Mouse (Mus musculus) limb, embryonic 13.5 days (tissue): ENCODE measurements at regions not wholly inside any gene's neighbourhood (a gene's known extent, or its start where the extent isn't known, plus 50 kb on each side); places are given as distances from the start of the nearest gene placed in this dataset.

Experiments
- ATAC-seq: fragments of 200-750 bp; cut with Nextera tagmentation; 2 replicates; pipeline ENCODE4 v1.8.0; 2017; ENCODE audit warnings: low read depth, moderate number of reproducible peaks, moderate TSS enrichment; ENCODE audit not compliant: low FRiP score
- H3K27ac ChIP-seq: fragments of 300-500 bp; sonication (generic); 2 replicates; pipeline ENCODE4 v1.5.1; 2015; ENCODE audit warnings: inconsistent platforms, mild to moderate bottlenecking, moderate library complexity
- H3K27me3 ChIP-seq: fragments of 300-500 bp; sonication (generic); 2 replicates; pipeline ENCODE4 v1.6.1; 2015; ENCODE audit warnings: mild to moderate bottlenecking, inconsistent platforms
- H3K36me3 ChIP-seq: fragments of 300-500 bp; sonication (generic); 2 replicates; pipeline ENCODE4 v1.6.1; 2015; ENCODE audit warnings: inconsistent platforms, mild to moderate bottlenecking, moderate library complexity
- H3K4me1 ChIP-seq: fragments of 300-500 bp; sonication (generic); 2 replicates; pipeline ENCODE4 v1.6.1; 2015; ENCODE audit warnings: inconsistent platforms
- H3K4me2 ChIP-seq: fragments of 300-500 bp; sonication (generic); replicated peaks from 2 replicates; pipeline ENCODE4 v1.6.1; 2015; ENCODE audit warnings: inconsistent platforms, mild to moderate bottlenecking, moderate library complexity
- H3K4me3 ChIP-seq: fragments of 300-500 bp; sonication (generic); 2 replicates; pipeline ENCODE4 v1.5.1; 2015; ENCODE audit warnings: moderate library complexity, mild to moderate bottlenecking, inconsistent platforms
- H3K9ac ChIP-seq: fragments of 300-500 bp; sonication (generic); 2 replicates; pipeline ENCODE4 v1.6.1; 2015; ENCODE audit warnings: mild to moderate bottlenecking, inconsistent platforms
- H3K9me3 ChIP-seq: fragments of 300-500 bp; sonication (generic); 2 replicates; pipeline ENCODE4 v1.6.1; 2016; ENCODE audit warnings: inconsistent platforms
- WGBS: fragments of 180-500 bp; shearing (Covaris S2); methylation state at CpG from one replicate; pipeline ENCODE4 v1.1.7; 2015; 5-methylcytosine and 5-hydroxymethylcytosine counted together

DNA sequence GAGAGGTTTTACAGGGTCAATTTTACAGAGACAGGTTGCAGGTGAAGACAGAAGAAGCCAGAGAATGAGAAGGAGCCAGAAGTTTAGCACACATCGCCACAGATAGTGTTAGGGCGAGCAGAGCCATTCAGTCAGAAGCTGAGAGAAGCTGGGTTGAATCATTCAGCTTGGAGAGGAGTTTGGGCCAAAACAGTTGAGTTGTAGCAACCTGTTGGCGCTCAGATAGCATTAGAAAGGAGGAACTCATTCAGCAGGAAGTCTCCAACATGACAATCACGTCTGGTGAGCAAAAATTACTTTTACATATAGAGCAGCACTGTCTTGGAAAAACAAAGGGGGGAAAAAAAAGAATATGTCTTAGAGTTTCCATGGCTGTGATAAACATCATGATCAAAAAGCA, 53.2 kb downstream of the Fam43a start:
- 80% methylated on average over 4 of the region's 4 CpGs for WGBS
- H3K9me3 ChIP-seq = peaks cover 4% of the 10 kb centered on the region; the same call in 1 of the 2 replicates
- no peak overlapping the region for H3K9ac ChIP-seq
- no peak overlapping the region for H3K4me2 ChIP-seq
- no peaks in the 10 kb centered on the region for H3K36me3 ChIP-seq
- no peak overlapping the region for H3K4me3 ChIP-seq
- no peak for ATAC-seq
- no peaks in the 10 kb centered on the region for H3K27me3 ChIP-seq
- no peak overlapping the region for H3K27ac ChIP-seq
- H3K4me1 ChIP-seq = 0 out of 2 replicates have a peak, but pooled peaks cover 3% of the 10 kb centered on the region

DNA sequence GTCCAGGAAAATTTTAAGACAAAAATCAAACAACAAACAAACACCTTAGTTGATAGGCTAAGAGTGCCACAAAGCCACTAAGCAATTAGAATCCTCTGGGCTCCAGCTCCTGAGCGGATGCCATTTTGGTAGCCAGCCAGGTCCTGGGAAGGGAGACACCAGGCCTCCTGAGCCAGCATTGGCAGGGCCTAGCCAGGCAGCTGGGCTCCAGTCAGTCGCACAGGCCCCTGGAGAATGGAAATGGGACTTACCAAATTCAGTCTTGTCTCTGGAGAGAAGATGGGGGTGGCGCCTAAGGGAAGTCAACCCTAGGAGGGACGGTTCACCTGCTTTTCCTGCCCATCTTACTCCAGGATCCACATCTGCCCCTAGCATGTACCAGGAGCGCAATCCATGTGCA, 54.3 kb downstream of the Fam43a start:
- no peak overlapping the region for H3K4me3 ChIP-seq
- no peaks in the 10 kb centered on the region for H3K27me3 ChIP-seq
- peaks cover 4% of the 10 kb centered on the region; the same call in 1 of the 2 replicates for H3K9me3 ChIP-seq
- no peak overlapping the region for H3K9ac ChIP-seq
- no peak overlapping the region for H3K4me2 ChIP-seq
- H3K27ac ChIP-seq = no peak overlapping the region
- WGBS = 83% methylated on average over 5 of the region's 5 CpGs
- no peaks in the 10 kb centered on the region for H3K36me3 ChIP-seq
- 0 out of 2 replicates have a peak, but pooled peaks cover 3% of the 10 kb centered on the region for H3K4me1 ChIP-seq
- ATAC-seq = no peak

DNA sequence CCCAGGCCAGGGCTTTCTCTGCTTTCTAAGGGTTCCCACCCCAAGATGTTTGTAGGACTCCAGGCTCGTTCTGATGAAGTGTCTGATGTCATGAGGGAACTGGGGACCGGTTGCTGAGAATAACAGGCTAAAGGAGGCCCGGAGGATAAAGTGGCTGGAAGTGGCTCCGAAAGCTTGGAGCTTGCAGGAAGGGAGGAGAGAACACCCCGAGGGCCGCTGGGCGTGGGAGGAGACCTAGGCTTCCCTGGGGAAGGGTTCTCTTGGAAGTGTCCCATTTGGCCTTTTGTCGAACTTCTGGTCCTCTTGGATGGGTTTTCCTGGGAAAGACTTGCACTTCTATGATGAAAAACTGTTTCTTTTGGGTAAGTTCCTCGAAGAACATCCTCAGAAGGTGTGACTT, 54.7 kb downstream of the Fam43a start:
- 68% methylated on average over 9 of the region's 9 CpGs for WGBS
- H3K4me3 ChIP-seq = no peak overlapping the region
- ATAC-seq = no peak
- H3K27ac ChIP-seq = no peak overlapping the region
- no peak overlapping the region for H3K4me2 ChIP-seq
- H3K27me3 ChIP-seq = no peaks in the 10 kb centered on the region
- H3K9me3 ChIP-seq = peaks cover 3% of the 10 kb centered on the region; the same call in 1 of the 2 replicates
- H3K9ac ChIP-seq = no peak overlapping the region
- H3K36me3 ChIP-seq = no peaks in the 10 kb centered on the region
- 0 out of 2 replicates have a peak, but pooled peaks cover 3% of the 10 kb centered on the region for H3K4me1 ChIP-seq

DNA sequence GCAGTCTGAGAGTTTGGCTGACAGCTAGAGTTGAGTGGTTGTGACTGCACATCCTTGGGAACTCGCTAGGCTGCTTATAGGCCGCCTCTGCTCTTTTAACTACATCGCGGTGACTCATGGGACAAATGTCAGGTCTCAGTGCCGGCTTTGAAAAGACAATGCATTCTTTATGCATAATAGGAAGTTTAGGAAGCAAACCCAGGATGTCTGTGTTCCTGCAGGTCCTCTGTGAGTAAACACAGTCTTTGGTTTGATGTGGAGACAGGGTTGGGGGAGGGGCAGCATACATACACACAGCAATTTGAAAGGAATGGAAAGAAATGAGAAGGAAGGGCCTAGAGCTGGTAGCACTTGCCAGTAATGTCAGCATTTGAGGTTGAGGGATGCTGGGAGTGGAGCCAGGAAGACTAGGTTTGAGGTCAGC, 56.3 kb downstream of the Fam43a start:
- no peaks in the 10 kb centered on the region for H3K9me3 ChIP-seq
- no peak overlapping the region for H3K4me2 ChIP-seq
- no peak overlapping the region for H3K9ac ChIP-seq
- H3K4me3 ChIP-seq = no peak overlapping the region
- no peaks in the 10 kb centered on the region for H3K36me3 ChIP-seq
- 65% methylated on average over 5 of the region's 5 CpGs for WGBS
- ATAC-seq = no peak
- H3K27ac ChIP-seq = no peak overlapping the region
- 0 out of 2 replicates have a peak, but pooled peaks cover 3% of the 10 kb centered on the region for H3K4me1 ChIP-seq
- H3K27me3 ChIP-seq = no peaks in the 10 kb centered on the region

DNA sequence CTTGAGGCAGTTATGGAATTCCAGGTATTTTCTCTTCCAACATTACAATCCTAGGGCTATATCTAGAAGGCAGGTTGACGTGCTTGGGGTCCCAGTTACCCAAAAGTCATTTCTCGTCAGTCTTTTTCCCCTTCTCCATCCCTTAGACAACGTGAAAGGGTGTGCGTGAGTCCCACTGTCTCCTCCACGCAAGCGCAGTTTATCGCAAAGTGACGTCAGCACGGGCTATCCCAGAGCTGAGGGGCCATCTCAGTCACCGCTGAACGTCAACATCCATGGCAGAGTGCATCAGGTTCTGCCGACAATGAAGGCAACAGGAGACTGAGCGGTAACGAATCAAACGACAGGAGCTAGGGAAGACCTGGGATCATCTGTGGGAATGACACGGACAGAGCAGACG, 57.4 kb downstream of the Fam43a start:
- ATAC-seq = no peak
- no peak overlapping the region for H3K4me3 ChIP-seq
- H3K27me3 ChIP-seq = no peaks in the 10 kb centered on the region
- no peaks in the 10 kb centered on the region for H3K36me3 ChIP-seq
- H3K4me2 ChIP-seq = no peak overlapping the region
- no peak overlapping the region for H3K27ac ChIP-seq
- 81% methylated on average over 17 of the region's 17 CpGs for whole genome bisulfite sequencing
- no peak overlapping the region for H3K9ac ChIP-seq
- peaks cover 13% of the 10 kb centered on the region for H3K4me1 ChIP-seq
- no peaks in the 10 kb centered on the region for H3K9me3 ChIP-seq

DNA sequence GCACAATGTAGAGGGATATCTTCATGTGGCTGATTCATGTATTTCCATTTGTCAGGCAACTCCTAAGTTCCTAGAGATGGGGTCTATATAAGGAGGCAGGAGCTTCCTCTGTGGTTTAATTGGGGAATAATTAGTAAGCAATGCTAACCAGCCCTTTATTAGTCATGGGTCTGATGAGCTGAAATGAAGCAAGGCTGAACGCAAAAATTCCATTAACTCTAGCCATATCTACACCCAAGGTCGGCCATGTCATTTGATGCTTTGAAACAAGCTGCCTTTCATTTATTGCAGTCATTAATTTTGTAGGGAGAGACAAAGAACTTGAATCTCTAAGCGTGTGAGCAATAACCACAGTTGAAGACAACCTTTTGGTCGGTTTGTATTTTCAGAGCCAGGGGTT, 59.4 kb downstream of the Fam43a start:
- WGBS = 72% methylated on average over 4 of the region's 4 CpGs
- no peak for ATAC-seq

DNA sequence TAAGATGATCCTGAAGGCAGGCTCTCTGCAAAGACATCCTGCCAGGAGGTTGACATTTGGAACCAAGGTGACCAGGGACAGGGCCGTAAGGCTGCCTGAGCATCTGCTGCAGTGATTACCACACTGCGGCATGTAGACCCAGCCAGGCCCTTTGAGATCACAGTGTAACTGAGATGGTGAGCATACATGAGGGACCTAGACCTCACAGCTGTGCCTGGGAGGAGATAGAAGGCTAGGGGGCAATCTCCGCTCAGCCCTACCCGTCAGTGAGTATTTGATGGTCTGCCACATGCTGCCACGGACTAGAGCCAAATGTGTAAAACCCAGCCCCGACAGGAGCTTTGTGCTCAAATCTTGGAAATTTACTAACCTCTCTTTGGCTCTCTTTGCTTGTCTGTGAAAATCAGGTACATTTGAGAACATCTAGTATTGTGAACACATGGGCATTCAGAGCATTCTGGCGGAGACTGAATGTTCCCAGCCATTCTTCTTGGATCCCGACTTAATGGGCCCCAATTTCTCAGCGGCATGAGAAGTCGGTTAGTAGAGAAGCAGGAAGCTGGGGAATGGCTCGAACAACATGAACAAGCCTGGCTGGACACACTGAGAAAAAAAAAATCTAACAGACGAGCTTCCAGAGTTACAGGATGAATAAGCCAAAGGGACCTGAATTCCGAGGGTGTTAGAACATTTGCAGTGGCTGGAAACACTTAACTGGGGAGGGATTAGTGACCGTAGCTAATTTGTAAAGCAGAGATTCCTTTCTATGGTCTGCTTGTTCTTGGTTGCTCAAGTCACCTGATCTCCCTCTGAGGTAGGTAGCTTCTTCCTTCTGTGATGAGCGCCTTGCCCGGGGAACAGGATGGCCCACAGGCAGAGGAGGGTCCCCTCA, 61.8 kb downstream of the Fam43a start:
- ATAC-seq = peak; percentile 64
- H3K4me2 ChIP-seq = no peak overlapping the region

More for the DNA sequence above, 59.4 kb downstream of the Fam43a start:
- Histone ChIP-seq H3K9ac (no peak overlapping the region), H3K27me3 (peaks cover 7% of the 10 kb centered on the region; the same call in 1 of the 2 replicates), H3K9me3 (no peaks in the 10 kb centered on the region), H3K4me2 (no peak overlapping the region), H3K27ac (no peak overlapping the region), H3K4me3 (no peak overlapping the region), H3K4me1 (peaks cover 26% of the 10 kb centered on the region), H3K36me3 (no peaks in the 10 kb centered on the region)

DNA sequence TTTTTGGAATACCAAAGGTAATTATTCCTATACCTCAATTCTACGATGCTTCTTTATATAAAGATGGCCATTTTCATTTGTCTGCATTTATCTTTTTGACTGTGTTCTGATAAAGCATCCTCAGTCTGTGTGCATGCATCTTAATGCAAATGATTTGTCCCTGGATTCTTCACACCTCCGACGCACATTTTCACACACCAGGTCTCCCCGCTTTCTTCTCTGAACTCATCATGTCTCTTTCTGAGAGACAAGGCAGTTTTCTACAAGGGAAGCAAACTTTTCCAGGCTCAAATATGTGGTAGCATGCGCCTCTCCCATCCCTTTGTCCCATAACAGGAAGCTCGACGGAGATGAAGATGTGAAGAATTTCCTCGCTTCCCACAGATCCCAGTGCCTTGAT, 63.5 kb downstream of the Fam43a start:
- Histone ChIP-seq H3K4me2 (no peak overlapping the region), H3K4me1 (peaks cover 32% of the 10 kb centered on the region), H3K9me3 (no peaks in the 10 kb centered on the region), H3K4me3 (no peak overlapping the region), H3K27ac (no peak overlapping the region), H3K27me3 (peaks cover 11% of the 10 kb centered on the region; the same call in 1 of the 2 replicates), H3K9ac (no peak overlapping the region), H3K36me3 (no peaks in the 10 kb centered on the region)
- no peak for ATAC-seq
- 59% methylated on average over 8 of the region's 8 CpGs for WGBS

More for the DNA sequence above, 61.8 kb downstream of the Fam43a start:
- Histone ChIP-seq H3K4me3 (no peak overlapping the region), H3K27ac (peak overlapping the region; percentile 28; the same call in 1 of the 2 replicates), H3K27me3 (peaks cover 11% of the 10 kb centered on the region; the same call in 1 of the 2 replicates), H3K4me1 (peaks cover 32% of the 10 kb centered on the region), H3K9me3 (no peaks in the 10 kb centered on the region), H3K9ac (no peak overlapping the region), H3K36me3 (no peaks in the 10 kb centered on the region)
- 41% methylated on average over 16 of the region's 16 CpGs for WGBS

DNA sequence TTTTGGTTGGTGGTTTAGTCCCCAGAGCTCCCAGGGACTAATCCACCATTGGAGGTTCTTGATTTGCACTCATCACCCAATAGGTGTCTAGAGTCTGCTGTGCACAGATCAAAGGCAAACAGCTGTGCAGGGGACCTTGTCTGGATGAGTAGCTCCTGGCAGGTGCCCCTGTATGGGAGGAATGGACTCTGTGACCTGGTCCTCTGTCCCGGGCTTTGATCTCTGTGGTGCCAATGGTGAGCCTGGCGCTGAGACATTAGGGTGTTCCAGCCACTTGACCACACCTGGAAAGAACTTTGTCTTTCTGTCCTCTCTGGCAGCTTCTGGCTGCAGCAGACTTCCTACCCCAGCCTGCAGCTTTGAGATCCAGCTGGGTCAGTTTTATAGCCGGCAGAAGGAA, 64.4 kb downstream of the Fam43a start:
- WGBS = 45% methylated on average over 3 of the region's 3 CpGs

DNA sequence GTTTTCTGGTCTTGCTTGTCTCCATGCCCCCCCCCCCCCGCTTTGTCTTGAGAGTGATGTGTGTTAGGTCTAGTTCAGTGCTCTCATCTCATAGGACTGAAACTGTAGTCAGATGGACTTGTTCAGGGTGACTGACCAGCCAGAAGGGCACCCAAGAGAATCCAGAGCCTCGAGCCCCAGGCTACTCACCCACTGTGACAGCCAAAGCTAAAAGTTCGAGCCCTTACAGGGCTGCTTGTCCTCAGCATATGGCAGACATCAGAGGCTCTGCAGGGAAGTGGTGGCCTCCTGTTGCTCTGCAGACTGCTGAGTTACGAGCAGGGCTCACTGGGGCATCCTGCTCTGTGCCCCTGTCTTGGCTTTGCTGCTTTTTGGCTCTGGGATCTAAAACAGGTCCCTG, 64.9 kb downstream of the Fam43a start:
- ATAC-seq = no peak
- Histone ChIP-seq H3K27me3 (peaks cover 11% of the 10 kb centered on the region; the same call in 1 of the 2 replicates), H3K36me3 (no peaks in the 10 kb centered on the region), H3K9me3 (no peaks in the 10 kb centered on the region), H3K9ac (no peak overlapping the region), H3K4me1 (peaks cover 32% of the 10 kb centered on the region), H3K27ac (no peak overlapping the region), H3K4me3 (no peak overlapping the region), H3K4me2 (no peak overlapping the region)
- 45% methylated on average over 4 of the region's 4 CpGs for WGBS

More for the DNA sequence above, 64.4 kb downstream of the Fam43a start:
- no peaks in the 10 kb centered on the region for H3K36me3 ChIP-seq
- no peak overlapping the region for H3K4me2 ChIP-seq
- H3K4me1 ChIP-seq = peaks cover 32% of the 10 kb centered on the region
- no peak overlapping the region for H3K9ac ChIP-seq
- peaks cover 11% of the 10 kb centered on the region; the same call in 1 of the 2 replicates for H3K27me3 ChIP-seq
- no peak for ATAC-seq
- no peaks in the 10 kb centered on the region for H3K9me3 ChIP-seq
- H3K4me3 ChIP-seq = no peak overlapping the region
- H3K27ac ChIP-seq = no peak overlapping the region

DNA sequence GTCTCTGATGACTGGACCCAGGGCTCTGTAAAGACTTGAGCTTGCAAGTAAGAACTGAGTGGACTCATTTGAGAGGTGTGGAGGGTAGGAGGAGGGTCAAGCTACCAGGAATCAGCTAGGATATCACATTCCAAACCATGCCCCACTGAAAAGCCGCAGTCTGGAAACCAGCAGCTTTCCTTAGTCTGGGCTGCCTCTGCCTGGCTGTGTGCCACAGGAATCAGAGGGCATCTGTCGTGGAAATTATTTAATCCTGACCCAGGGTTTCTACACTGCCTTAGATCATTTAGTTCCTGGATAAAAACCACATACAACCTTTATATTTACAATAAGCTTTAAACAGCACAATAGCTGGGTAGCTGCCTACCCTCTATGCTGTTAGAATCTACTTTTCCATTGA, 66.4 kb downstream of the Fam43a start:
- 45% methylated on average over 2 of the region's 2 CpGs for WGBS
- no peak overlapping the region for H3K4me2 ChIP-seq
- H3K4me1 ChIP-seq = peaks cover 39% of the 10 kb centered on the region
- H3K9ac ChIP-seq = no peak overlapping the region
- H3K9me3 ChIP-seq = no peaks in the 10 kb centered on the region
- no peak overlapping the region for H3K27ac ChIP-seq
- H3K36me3 ChIP-seq = no peaks in the 10 kb centered on the region
- no peak for ATAC-seq
- H3K4me3 ChIP-seq = no peak overlapping the region
- H3K27me3 ChIP-seq = peaks cover 11% of the 10 kb centered on the region; the same call in 1 of the 2 replicates

DNA sequence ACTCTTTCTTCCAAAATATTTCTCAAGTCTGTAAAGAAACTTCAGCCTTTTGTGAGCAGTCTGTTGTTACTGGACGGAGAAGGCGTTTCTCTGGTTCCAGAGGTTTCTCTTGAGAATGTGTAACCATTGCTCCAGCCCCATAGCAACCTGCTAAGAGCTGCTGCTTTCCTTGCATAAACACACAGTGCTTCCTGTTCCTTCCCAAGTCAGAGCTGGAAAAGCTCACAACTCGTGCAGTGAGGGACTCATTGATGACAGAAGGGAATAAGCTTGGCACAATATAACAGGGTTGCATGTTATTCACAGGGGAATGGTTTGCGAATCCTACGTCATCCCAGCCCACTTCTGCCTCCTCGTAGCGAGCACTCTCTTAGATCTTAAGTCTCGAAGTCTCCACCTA, 70.4 kb downstream of the Fam43a start:
- WGBS = 70% methylated on average over 8 of the region's 8 CpGs
- no peaks in the 10 kb centered on the region for H3K9me3 ChIP-seq
- no peaks in the 10 kb centered on the region for H3K27me3 ChIP-seq
- H3K4me3 ChIP-seq = no peak overlapping the region
- no peak overlapping the region for H3K27ac ChIP-seq
- H3K4me2 ChIP-seq = no peak overlapping the region
- no peak for ATAC-seq
- H3K9ac ChIP-seq = no peak overlapping the region
- H3K36me3 ChIP-seq = no peaks in the 10 kb centered on the region
- H3K4me1 ChIP-seq = peaks cover 7% of the 10 kb centered on the region; the same call in 1 of the 2 replicates
